Mouse (Mus musculus) forebrain, postnatal 0 days (tissue): ENCODE results near the gene Dynll1. TPM values are rescaled to one million over a fixed set of nuclear protein-coding genes. Genes with fewer than 3 reads are reported as not detected.
A peak's percentile ranks its signal among the peaks of the same experiment; 100 is the strongest.

ENCODE experiments used
- ATAC-seq: fragments of 200-750 bp; cut with Nextera tagmentation; 2 replicates; pipeline ENCODE4 v1.8.0; 2017; ENCODE audit warnings: mild to moderate bottlenecking, moderate library complexity
- DNase-seq: peaks from one replicate; pipeline ENCODE4 v3.0.0-alpha.2; 2015
- H3K27ac ChIP-seq: fragments of 300-500 bp; sonication (generic); 2 replicates; pipeline ENCODE4 v1.5.1; 2014; ENCODE audit warnings: low read depth, mild to moderate bottlenecking, antibody characterized with exemption, low read length, moderate library complexity, mixed read lengths
- H3K27me3 ChIP-seq: fragments of 300-500 bp; sonication (generic); 2 replicates; pipeline ENCODE4 v1.6.1; 2014; ENCODE audit warnings: mild to moderate bottlenecking, low read length, mixed read lengths; ENCODE audit not compliant: insufficient read depth
- H3K36me3 ChIP-seq: fragments of 300-500 bp; sonication (generic); 2 replicates; pipeline ENCODE4 v1.6.1; 2014; ENCODE audit warnings: mild to moderate bottlenecking, moderate library complexity; ENCODE audit not compliant: insufficient read depth
- H3K4me1 ChIP-seq: fragments of 300-500 bp; sonication (generic); 2 replicates; pipeline ENCODE4 v1.6.1; 2014; ENCODE audit warnings: antibody characterized with exemption; ENCODE audit not compliant: insufficient read depth
- H3K4me2 ChIP-seq: fragments of 300-500 bp; sonication (generic); 2 replicates; pipeline ENCODE4 v1.6.1; 2014; ENCODE audit warnings: low read depth, mild to moderate bottlenecking, moderate library complexity
- H3K4me3 ChIP-seq: fragments of 300-500 bp; sonication (generic); 2 replicates; pipeline ENCODE4 v1.5.1; 2014; ENCODE audit warnings: low read depth, low read length, mixed read lengths
- H3K9ac ChIP-seq: fragments of 300-500 bp; sonication (generic); 2 replicates; pipeline ENCODE4 v1.6.1; 2014; ENCODE audit warnings: mild to moderate bottlenecking
- H3K9me3 ChIP-seq: fragments of 300-500 bp; sonication (generic); 2 replicates; pipeline ENCODE4 v1.6.1; 2016; ENCODE audit warnings: low read length
- CTCF ChIP-seq: sonication (generic); IDR thresholded peaks from 2 replicates; pipeline ENCODE4 v1.5.1; 2016; ENCODE audit warnings: antibody characterized with exemption, control low read depth, low read depth
- WGBS: fragments of 180-500 bp; shearing (Covaris S2); extraction: QIAGEN DNeasy Blood & Tissue Kit; methylation state at CpG from one replicate; pipeline ENCODE4 v1.1.7; 2014; 5-methylcytosine and 5-hydroxymethylcytosine counted together
- polyA plus RNA-seq: library from polyadenylated mRNA; unstranded; fragments of >200 nt; fragmentation: Nextera tagmentation; extraction: Ambion mirVana; gene quantifications from 2 replicates; pipeline ENCODE4 v1.2.1, GENCODE M21; 2015
- total RNA-seq: library from RNA; depleted of rRNA; stranded (reverse); fragments of >200 nt; gene quantifications from 2 replicates; pipeline ENCODE4 v1.2.3, GENCODE M21; 2014

Gene Dynll1
- total and polyA plus RNA-seq, 2 experiments from 2014 or later = 259 to 1,192 TPM

- Histone ChIP-seq H3K9me3 (no peaks in the 10 kb centered on the region), H3K4me2 (peak overlapping the region; percentile 77), H3K27me3 (no peaks in the 10 kb centered on the region), H3K4me3 (peak overlapping the region; percentile 99; the same call in 1 of the 2 replicates), H3K4me1 (peaks cover 22% of the 10 kb centered on the region), H3K36me3 (peaks cover 10% of the 10 kb centered on the region), H3K27ac (peak overlapping the region; percentile 94), H3K9ac (peak overlapping the region; percentile 97; the same call in 1 of the 2 replicates)
- DNase-seq = no peak
- WGBS = 62% methylated on average over 6 of the region's 6 CpGs
- ATAC-seq = peak; percentile 10
- no peak for TF ChIP-seq CTCF
Observed at GRCm38 (mm10) chr5:115273549-115274135, 27.2 kb downstream of the Dynll1 start.

GRCm38 (mm10) chr5:115272812-115273548, 27.8 kb downstream of the Dynll1 start, which contains the start of gene Rnf10:
Gene Rnf10 (minus strand): TSS chr5:115272898.
- no peak for TF ChIP-seq CTCF

GRCm38 (mm10) chr5:115271931-115272811, 28.6 kb downstream of the Dynll1 start:
- WGBS = 2% methylated on average over 68 of the region's 77 CpGs
- ATAC-seq = peak; percentile 49
- TF ChIP-seq CTCF = no peak
- peak; percentile 33 for DNase-seq
- peak overlapping the region; percentile 77 for H3K4me2 ChIP-seq
- peak overlapping the region; percentile 94 for H3K27ac ChIP-seq
- H3K4me3 ChIP-seq = peak overlapping the region; percentile 99
- no peaks in the 10 kb centered on the region for H3K9me3 ChIP-seq
- H3K36me3 ChIP-seq = peaks cover 15% of the 10 kb centered on the region
- H3K27me3 ChIP-seq = no peaks in the 10 kb centered on the region
- peaks cover 22% of the 10 kb centered on the region for H3K4me1 ChIP-seq
- H3K9ac ChIP-seq = peak overlapping the region; percentile 97

More at GRCm38 (mm10) chr5:115272812-115273548, 27.8 kb downstream of the Dynll1 start, which contains the start of gene Rnf10:
- Histone ChIP-seq H3K9me3 (no peaks in the 10 kb centered on the region), H3K36me3 (peaks cover 15% of the 10 kb centered on the region), H3K9ac (peak within 1 kb of the TSS; percentile 97), H3K4me3 (peak within 1 kb of the TSS; percentile 99), H3K27ac (peak within 1 kb of the TSS; percentile 94), H3K4me2 (peak within 1 kb of the TSS; percentile 77), H3K27me3 (no peaks in the 10 kb centered on the region), H3K4me1 (peaks cover 22% of the 10 kb centered on the region)
- ATAC-seq = peak; percentile 92
- peak; percentile 98 for DNase-seq
- WGBS = 12% methylated on average over 26 of the region's 26 CpGs

DNA sequence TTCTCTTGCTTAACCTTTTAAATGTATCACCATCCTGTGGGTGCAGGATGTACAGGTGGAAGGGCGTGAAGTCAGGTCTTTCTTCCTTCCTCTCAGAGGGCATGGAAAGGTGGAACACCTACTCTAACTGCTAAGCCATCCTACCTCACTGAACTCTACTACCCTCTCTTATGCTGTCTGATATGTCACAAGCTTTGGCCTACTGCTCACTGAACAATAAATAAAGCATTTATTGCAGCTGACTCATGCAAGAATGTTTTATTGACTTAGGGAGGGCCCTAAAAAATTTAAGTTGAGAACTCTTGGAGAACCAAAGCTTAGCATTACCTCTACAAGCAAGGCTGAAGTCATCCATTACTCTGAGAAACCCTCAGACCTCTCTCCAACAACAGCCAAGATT, 30.8 kb downstream of the Dynll1 start:
- Histone ChIP-seq H3K27me3 (no peaks in the 10 kb centered on the region), H3K27ac (no peak overlapping the region), H3K4me2 (peak overlapping the region; percentile 77), H3K9me3 (no peaks in the 10 kb centered on the region), H3K4me3 (no peak overlapping the region), H3K4me1 (peaks cover 22% of the 10 kb centered on the region), H3K9ac (no peak overlapping the region), H3K36me3 (peaks cover 15% of the 10 kb centered on the region)
- no peak for TF ChIP-seq CTCF
- DNase-seq = no peak
- ATAC-seq = no peak
- 94% methylated on average over 1 of the region's 1 CpGs for WGBS

DNA sequence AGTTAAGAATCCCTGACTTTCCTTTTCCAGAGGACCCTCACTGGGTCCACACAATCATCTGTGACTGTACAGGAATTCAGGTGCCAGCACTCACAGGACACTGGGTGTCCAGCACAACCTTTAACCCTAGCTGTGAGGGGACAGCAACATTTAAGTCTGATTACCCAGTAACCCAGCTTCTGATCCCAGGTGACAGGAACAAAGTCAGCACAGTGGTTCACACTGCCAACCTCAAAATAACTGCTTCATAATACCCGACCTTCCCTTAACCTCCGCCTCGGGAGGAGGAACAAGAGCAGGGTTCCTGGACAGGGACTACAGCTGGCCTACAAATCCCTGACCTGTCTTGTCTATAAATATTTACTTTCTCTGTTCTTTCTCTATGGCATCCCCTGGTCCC, 32.5 kb downstream of the Dynll1 start:
- ATAC-seq (no peak), DNase-seq (no peak)
- Histone ChIP-seq H3K4me2 (no peak overlapping the region), H3K9ac (no peak overlapping the region), H3K4me3 (no peak overlapping the region), H3K27ac (no peak overlapping the region), H3K4me1 (peaks cover 20% of the 10 kb centered on the region), H3K9me3 (no peaks in the 10 kb centered on the region), H3K27me3 (no peaks in the 10 kb centered on the region), H3K36me3 (peaks cover 15% of the 10 kb centered on the region)
- 74% methylated on average over 3 of the region's 3 CpGs for WGBS
- no peak for TF ChIP-seq CTCF

DNA sequence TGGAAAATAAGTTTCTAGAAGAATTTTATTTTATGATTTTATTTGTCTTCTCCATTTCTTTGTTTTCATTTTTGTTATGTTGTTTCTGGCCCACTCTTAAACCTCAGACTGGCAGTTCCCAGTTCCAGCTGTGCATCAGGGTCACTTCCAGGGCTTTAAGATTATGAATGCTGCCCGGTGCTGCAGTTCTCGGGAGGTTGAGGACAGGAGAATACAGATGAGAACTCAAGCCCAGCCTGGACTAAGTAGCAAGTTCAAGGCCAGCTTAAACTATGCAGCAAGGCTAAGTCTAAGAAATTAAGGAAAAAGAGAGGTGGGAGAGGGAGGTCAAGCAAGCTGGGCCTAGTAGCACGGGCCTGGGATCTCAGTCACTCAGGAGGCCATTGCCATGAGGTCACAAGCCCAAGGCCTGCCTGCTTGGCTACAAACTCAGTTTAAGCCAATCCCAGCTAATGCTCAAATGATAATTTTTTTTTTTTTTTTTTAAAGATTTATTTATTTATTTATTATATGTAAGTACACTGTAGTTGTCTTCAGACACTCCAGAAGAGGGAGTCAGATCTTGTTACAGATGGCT, 33.2 kb downstream of the Dynll1 start:
- Histone ChIP-seq H3K36me3 (peaks cover 15% of the 10 kb centered on the region), H3K4me1 (peaks cover 18% of the 10 kb centered on the region), H3K27me3 (no peaks in the 10 kb centered on the region), H3K4me3 (no peak overlapping the region), H3K9ac (no peak overlapping the region), H3K4me2 (no peak overlapping the region), H3K9me3 (no peaks in the 10 kb centered on the region), H3K27ac (no peak overlapping the region)
- DNase-seq = no peak
- TF ChIP-seq CTCF = no peak
- WGBS = 89% methylated on average over 3 of the region's 3 CpGs
- no peak for ATAC-seq
